Mouse (Mus musculus) layer of hippocampus, adult 2 months (tissue): ENCODE data around the gene Ephb1. TPM values are rescaled to one million over a fixed set of nuclear protein-coding genes. Genes with fewer than 3 reads are reported as not detected.

ENCODE experiments used
- DNase-seq, 2 experiments: peaks; one replicate each; pipeline ENCODE4 v3.0.0; 2022; ENCODE audit warnings: low spot score in 2 of 2
- H3K27ac ChIP-seq: fragments of 200-600 bp; 2 replicates; pipeline ENCODE4 v1.8.1; 2022
- H3K4me3 ChIP-seq: fragments of 200-600 bp; 2 replicates; pipeline ENCODE4 v1.8.1; 2022; ENCODE audit warnings: mild to moderate bottlenecking
- CTCF ChIP-seq: fragments of 200-600 bp; conservative IDR thresholded peaks from 2 replicates; pipeline ENCODE4 v1.8.1; 2022; ENCODE audit warnings: antibody characterized with exemption, mild to moderate bottlenecking, moderate library complexity
- microRNA-seq, 2 experiments: library from miRNA; unstranded; fragments of <30 nt; microRNA quantifications; one replicate each; pipeline ENCODE4 v1.2.0; 2021
- total RNA-seq, 2 experiments: library from RNA; stranded (reverse); gene quantifications; 2 replicates each; pipeline ENCODE4 v1.2.3; 2021

The Ephb1 gene
- total RNA-seq, 2 experiments from 2014 or later = 23.5 to 26.3 TPM

DNA sequence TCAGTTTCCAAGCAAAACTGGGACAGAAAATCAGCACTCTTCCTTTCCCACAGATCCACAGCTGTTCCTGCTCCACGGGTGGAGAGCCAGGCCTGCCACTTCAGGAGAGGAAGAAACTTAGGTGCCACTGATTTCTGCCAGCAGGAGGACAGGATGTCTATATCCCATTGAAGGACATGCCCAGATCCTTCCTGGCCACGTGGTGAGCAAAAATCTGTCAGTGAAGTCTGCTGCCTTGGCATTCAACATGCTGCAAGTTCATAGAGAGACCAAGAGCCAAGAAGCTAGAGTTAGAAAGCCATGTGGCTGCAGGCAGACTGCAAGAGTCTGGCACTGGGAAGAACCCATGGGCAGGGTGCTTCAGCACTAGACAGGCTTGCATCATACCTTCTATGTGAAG is 471.2 kb downstream of the Ephb1 start:
- Histone ChIP-seq H3K27ac (no peak overlapping the region), H3K4me3 (no peak overlapping the region)
- DNase-seq = no peak
- TF ChIP-seq CTCF = no peak

DNA sequence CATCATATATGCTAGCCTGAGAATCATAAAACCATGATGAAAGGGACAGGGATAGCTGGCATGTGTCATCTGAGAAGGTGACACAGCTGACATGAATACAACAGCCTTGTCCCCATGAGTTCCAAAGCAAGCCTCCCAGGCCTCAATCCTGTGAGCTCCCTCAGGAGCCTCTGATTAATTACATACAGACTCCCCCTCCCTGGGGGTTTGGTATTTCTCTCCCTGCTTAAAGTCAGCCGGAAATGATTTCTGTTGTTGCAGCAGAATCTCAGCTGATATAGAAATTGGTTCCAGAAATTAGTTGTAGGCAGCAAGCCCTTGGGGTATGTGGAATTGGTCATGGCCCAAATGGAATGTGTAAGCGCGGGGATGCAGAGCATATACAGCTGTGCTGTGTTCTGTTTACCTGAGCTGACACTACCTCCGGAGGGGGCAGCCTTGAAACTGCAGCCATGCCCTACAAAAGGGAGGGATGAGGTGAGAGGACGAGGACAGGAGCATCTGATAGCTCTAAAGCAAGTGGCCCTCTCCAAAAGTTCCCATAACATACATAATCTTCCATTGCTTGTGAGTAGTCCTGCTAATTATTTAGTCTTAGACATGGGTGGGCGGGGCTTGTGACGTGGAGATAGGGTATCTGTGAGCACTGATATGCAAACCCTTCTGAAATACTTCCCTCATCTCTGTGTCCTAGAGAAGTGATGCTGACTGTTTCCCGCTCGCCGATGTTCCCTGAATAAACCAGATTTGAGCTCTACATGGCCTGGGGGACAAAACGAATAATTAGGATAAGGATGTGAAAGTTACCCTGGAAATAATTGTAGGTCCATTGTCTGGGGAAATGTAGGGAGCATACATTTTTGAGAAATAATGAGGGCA is 477.1 kb downstream of the Ephb1 start:
- Histone ChIP-seq H3K4me3 (no peak overlapping the region), H3K27ac (no peak overlapping the region)
- TF ChIP-seq CTCF = no peak
- no peak for DNase-seq

DNA sequence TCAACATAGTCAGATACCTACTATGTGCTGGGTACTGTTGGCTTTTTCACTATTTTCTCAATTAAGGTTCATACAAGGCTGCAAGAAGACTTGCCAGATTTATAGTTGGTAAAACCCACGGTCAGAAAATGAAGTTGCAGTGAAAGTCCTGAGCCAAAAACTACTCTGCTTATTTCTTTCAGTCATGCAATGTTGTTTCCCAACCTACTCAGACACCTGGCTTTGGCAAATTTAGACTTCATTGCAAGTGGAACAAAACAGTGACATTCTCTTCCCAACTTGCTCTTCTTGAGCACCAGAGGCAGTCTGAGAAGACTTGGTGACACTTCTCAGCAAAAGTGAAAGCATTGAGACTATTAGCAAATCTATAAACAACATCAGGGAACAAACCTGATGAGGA is 479.2 kb downstream of the Ephb1 start:
- no peak for DNase-seq
- Histone ChIP-seq H3K27ac (no peak overlapping the region), H3K4me3 (no peak overlapping the region)
- TF ChIP-seq CTCF = no peak

Small RNA genes within 50 kb of the gene (microRNA-seq; reads per million reads assigned to microRNA genes)
- 0 reads per million in 2 experiments for gene Mir7243

Other genes with a start within 250 kb of the Ephb1 start
- gene Ky, start 151.1 kb upstream of the Ephb1 start, total RNA-seq = 1 to 10 TPM; 3.0 to 5.2 TPM